Mouse (Mus musculus): ENCODE measurements around the gene Spta1. TPM values are rescaled to one million over a fixed set of nuclear protein-coding genes. Genes with fewer than 3 reads are reported as not detected.

Gene Spta1
- polyA plus RNA-seq (2015; fragmentation: Nextera tagmentation; extraction: Ambion mirVana) = 0.20 and 0.38 TPM in 2 replicates

- Histone ChIP-seq H3K4me2 (no peak within 1 kb of the TSS), H3K27me3 (no peaks in the 10 kb centered on the region), H3K27ac (no peak within 1 kb of the TSS), H3K9me3 (no peaks in the 10 kb centered on the region), H3K4me3 (no peak within 1 kb of the TSS), H3K9ac (no peak within 1 kb of the TSS), H3K4me1 (no peaks in the 10 kb centered on the region), H3K36me3 (no peaks in the 10 kb centered on the region)
- ATAC-seq (ENCODE audit: insufficient number of reproducible peaks, low FRiP score, low TSS enrichment, low read depth) = no peak
- WGBS = 44% methylated on average over 3 of the region's 3 CpGs
Measured at GRCm38 (mm10) chr1:174172605-174173004, at the start of gene Spta1. TSS of gene Spta1 (plus strand) at chr1:174172776.

DNA sequence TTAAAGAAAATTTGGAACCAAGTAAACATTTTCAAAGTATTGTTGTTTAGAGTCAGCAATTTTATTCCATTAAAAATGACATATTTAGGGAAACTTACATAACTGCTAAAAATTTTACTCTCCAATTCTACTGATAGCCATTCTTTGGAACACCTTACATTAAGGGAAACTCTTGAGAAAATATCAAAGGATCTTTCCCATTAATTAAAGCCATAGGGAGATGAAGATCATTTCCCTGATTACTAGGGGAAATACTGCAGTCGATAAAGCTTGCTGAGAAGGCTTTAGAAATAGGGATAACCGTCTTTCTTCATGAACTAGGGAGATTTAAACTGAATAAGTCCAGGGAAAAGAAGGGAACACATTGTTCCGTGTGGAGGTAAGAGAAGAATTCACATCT is 41.4 kb upstream of the Spta1 start, which contains the start of gene Olfr424:
Gene Olfr424, plus strand, starts transcription at position 301 of the 400 bp plus-strand sequence.
- H3K9ac ChIP-seq = no peak within 1 kb of the TSS
- H3K9me3 ChIP-seq = no peaks in the 10 kb centered on the region
- no peaks in the 10 kb centered on the region for H3K36me3 ChIP-seq
- H3K4me2 ChIP-seq = no peak within 1 kb of the TSS
- no peaks in the 10 kb centered on the region for H3K27me3 ChIP-seq
- no peak for ATAC-seq (ENCODE audit: insufficient number of reproducible peaks, low FRiP score, low TSS enrichment, low read depth)
- 71% methylated on average over 3 of the region's 3 CpGs for WGBS
- no peak within 1 kb of the TSS for H3K4me3 ChIP-seq
- no peaks in the 10 kb centered on the region for H3K4me1 ChIP-seq
- no peak within 1 kb of the TSS for H3K27ac ChIP-seq

DNA sequence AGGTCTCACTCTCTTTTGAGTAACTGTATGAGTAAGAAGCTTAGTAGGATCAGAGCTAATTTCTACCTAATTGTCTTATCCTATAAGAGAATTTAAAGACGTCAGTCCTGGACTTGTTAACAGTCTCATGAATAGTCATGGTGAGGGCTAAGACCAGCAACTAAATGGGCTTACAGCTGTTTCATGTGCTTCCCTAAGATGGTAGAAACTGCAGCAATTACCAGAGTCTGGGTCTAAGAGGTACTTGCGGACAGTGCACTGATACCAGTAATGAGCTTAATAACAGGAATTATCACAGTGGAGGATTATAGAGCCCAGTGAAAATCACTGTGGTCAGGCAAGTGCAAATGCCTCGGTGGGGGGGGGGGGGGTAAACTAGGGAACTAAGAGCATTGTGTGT is 40.6 kb upstream of the Spta1 start:
- Histone ChIP-seq H3K27me3 (no peaks in the 10 kb centered on the region), H3K9me3 (no peaks in the 10 kb centered on the region), H3K4me3 (no peak overlapping the region), H3K4me1 (no peaks in the 10 kb centered on the region), H3K36me3 (no peaks in the 10 kb centered on the region), H3K9ac (no peak overlapping the region), H3K4me2 (no peak overlapping the region), H3K27ac (no peak overlapping the region)
- no peak for ATAC-seq (ENCODE audit: insufficient number of reproducible peaks, low FRiP score, low TSS enrichment, low read depth)
- WGBS = 65% methylated on average over 3 of the region's 3 CpGs

DNA sequence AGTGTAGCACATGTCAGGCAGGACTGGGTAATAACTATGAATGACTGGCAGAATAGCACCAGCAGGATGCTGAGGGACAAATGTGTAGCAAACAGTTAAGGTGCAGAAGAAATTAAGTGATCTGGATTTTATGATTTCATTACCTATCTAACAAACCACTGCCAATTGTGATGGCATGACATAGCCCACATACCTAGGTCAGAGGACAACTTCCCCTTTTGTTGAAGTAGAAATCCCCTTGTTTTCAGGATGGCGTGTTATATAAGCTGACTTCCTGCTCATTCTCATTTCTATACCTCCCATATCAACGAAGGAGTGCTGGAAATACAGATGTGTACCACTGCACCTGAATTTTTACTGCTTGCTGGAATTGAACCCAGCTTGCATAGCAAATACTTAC is 31.2 kb upstream of the Spta1 start:
- no peak overlapping the region for H3K27ac ChIP-seq
- no peak overlapping the region for H3K9ac ChIP-seq
- H3K4me2 ChIP-seq = no peak overlapping the region
- H3K4me3 ChIP-seq = no peak overlapping the region
- no peaks in the 10 kb centered on the region for H3K27me3 ChIP-seq
- no peaks in the 10 kb centered on the region for H3K36me3 ChIP-seq
- H3K4me1 ChIP-seq = no peaks in the 10 kb centered on the region
- WGBS = 71% methylated on average over 2 of the region's 2 CpGs
- no peaks in the 10 kb centered on the region for H3K9me3 ChIP-seq
- ATAC-seq (ENCODE audit: insufficient number of reproducible peaks, low FRiP score, low TSS enrichment, low read depth) = no peak

DNA sequence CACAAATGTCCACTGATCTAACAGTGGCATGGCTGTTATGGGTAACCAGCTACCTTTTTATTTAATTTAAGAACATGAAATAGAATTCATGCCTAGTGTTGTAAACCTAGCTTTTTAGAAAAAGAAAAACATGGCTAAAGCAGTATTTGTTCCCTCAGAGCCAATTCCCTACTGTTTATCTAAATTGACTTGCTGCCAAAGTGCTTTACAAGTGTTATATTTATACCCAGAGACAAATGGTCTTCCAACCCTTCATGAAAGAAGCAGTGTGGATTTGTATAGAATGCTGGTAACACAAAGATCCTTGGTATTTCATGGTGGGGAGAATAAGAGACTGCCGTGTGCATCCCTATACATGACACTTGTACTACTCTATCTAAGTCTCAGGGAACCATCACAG is 25.9 kb upstream of the Spta1 start:
- Histone ChIP-seq H3K4me3 (no peak overlapping the region), H3K27ac (no peak overlapping the region), H3K27me3 (no peaks in the 10 kb centered on the region), H3K9me3 (no peaks in the 10 kb centered on the region), H3K36me3 (no peaks in the 10 kb centered on the region), H3K4me2 (no peak overlapping the region), H3K4me1 (no peaks in the 10 kb centered on the region), H3K9ac (no peak overlapping the region)
- no peak for ATAC-seq (ENCODE audit: insufficient number of reproducible peaks, low FRiP score, low TSS enrichment, low read depth)
- WGBS = 88% methylated on average over 1 of the region's 1 CpGs

- H3K4me2 ChIP-seq = no peak overlapping the region
- H3K9ac ChIP-seq = no peak overlapping the region
- H3K4me3 ChIP-seq = no peak overlapping the region
- no peaks in the 10 kb centered on the region for H3K9me3 ChIP-seq
- no peak overlapping the region for H3K27ac ChIP-seq
- 79% methylated on average over 2 of the region's 2 CpGs for WGBS
- no peaks in the 10 kb centered on the region for H3K27me3 ChIP-seq
- H3K4me1 ChIP-seq = no peaks in the 10 kb centered on the region
- no peaks in the 10 kb centered on the region for H3K36me3 ChIP-seq
- ATAC-seq (ENCODE audit: insufficient number of reproducible peaks, low FRiP score, low TSS enrichment, low read depth) = no peak
Measured at GRCm38 (mm10) chr1:174149289-174149688, 23.3 kb upstream of the Spta1 start.

- Histone ChIP-seq H3K4me2 (no peak within 1 kb of the TSS), H3K4me3 (no peak within 1 kb of the TSS), H3K4me1 (no peaks in the 10 kb centered on the region), H3K27me3 (no peaks in the 10 kb centered on the region), H3K9ac (no peak within 1 kb of the TSS), H3K36me3 (no peaks in the 10 kb centered on the region), H3K9me3 (no peaks in the 10 kb centered on the region), H3K27ac (no peak within 1 kb of the TSS)
- no peak for ATAC-seq (ENCODE audit: insufficient number of reproducible peaks, low FRiP score, low TSS enrichment, low read depth)
- 92% methylated on average over 1 of the region's 1 CpGs for WGBS
Measured at GRCm38 (mm10) chr1:174155333-174155732, 17.2 kb upstream of the Spta1 start, which contains the start of gene Olfr420. TSS of gene Olfr420 (plus strand) at chr1:174155633.

GRCm38 (mm10) chr1:174157622-174158021 is 15.0 kb upstream of the Spta1 start:
- Histone ChIP-seq H3K27ac (no peak overlapping the region), H3K9me3 (no peaks in the 10 kb centered on the region), H3K36me3 (no peaks in the 10 kb centered on the region), H3K27me3 (no peaks in the 10 kb centered on the region), H3K4me1 (no peaks in the 10 kb centered on the region), H3K4me2 (no peak overlapping the region), H3K4me3 (no peak overlapping the region), H3K9ac (no peak overlapping the region)
- ATAC-seq (ENCODE audit: insufficient number of reproducible peaks, low FRiP score, low TSS enrichment, low read depth) = no peak
- WGBS = 81% methylated on average over 3 of the region's 3 CpGs

GRCm38 (mm10) chr1:174158512-174158911 is 14.1 kb upstream of the Spta1 start:
- no peaks in the 10 kb centered on the region for H3K9me3 ChIP-seq
- no peaks in the 10 kb centered on the region for H3K4me1 ChIP-seq
- 78% methylated on average over 1 of the region's 1 CpGs for WGBS
- H3K9ac ChIP-seq = no peak overlapping the region
- H3K4me2 ChIP-seq = no peak overlapping the region
- no peak overlapping the region for H3K4me3 ChIP-seq
- H3K36me3 ChIP-seq = no peaks in the 10 kb centered on the region
- H3K27ac ChIP-seq = no peak overlapping the region
- no peak for ATAC-seq (ENCODE audit: insufficient number of reproducible peaks, low FRiP score, low TSS enrichment, low read depth)
- H3K27me3 ChIP-seq = no peaks in the 10 kb centered on the region

GRCm38 (mm10) chr1:174159095-174159494 is 13.5 kb upstream of the Spta1 start:
- Histone ChIP-seq H3K4me3 (no peak overlapping the region), H3K9me3 (no peaks in the 10 kb centered on the region), H3K36me3 (no peaks in the 10 kb centered on the region), H3K27ac (no peak overlapping the region), H3K4me1 (no peaks in the 10 kb centered on the region), H3K27me3 (no peaks in the 10 kb centered on the region), H3K9ac (no peak overlapping the region), H3K4me2 (no peak overlapping the region)
- no peak for ATAC-seq (ENCODE audit: insufficient number of reproducible peaks, low FRiP score, low TSS enrichment, low read depth)
- WGBS = 88% methylated on average over 10 of the region's 10 CpGs

DNA sequence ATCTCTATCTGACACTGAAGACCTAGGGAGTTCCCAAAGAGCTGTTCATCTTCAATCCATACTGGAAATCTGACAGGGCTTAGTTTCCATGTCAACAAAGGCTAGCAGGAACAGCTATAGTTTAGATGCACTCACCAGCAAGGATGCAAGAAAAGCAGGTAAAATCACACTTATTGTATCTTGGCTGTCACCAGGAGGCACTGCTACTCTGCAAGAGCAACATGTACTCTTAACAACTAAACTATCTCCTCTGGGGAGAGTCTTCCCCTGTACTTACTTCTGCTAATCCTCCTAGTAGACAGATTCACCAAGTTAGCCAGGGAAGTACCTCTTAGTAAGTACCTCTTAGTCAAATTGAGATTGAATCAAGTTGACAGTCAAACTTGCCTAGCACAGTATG is 3.6 kb upstream of the Spta1 start:
- Histone ChIP-seq H3K4me2 (no peak overlapping the region), H3K4me3 (no peak overlapping the region), H3K9me3 (no peaks in the 10 kb centered on the region), H3K27me3 (no peaks in the 10 kb centered on the region), H3K9ac (no peak overlapping the region), H3K27ac (no peak overlapping the region), H3K36me3 (no peaks in the 10 kb centered on the region), H3K4me1 (no peaks in the 10 kb centered on the region)
- no peak for ATAC-seq (ENCODE audit: insufficient number of reproducible peaks, low FRiP score, low TSS enrichment, low read depth)

GRCm38 (mm10) chr1:174170706-174171501 is 1.7 kb upstream of the Spta1 start:
- Histone ChIP-seq H3K36me3 (no peaks in the 10 kb centered on the region), H3K27me3 (no peaks in the 10 kb centered on the region), H3K9ac (no peak overlapping the region), H3K27ac (no peak overlapping the region), H3K4me3 (no peak overlapping the region), H3K9me3 (no peaks in the 10 kb centered on the region), H3K4me1 (no peaks in the 10 kb centered on the region), H3K4me2 (no peak overlapping the region)
- 77% methylated on average over 5 of the region's 5 CpGs for WGBS
- ATAC-seq (ENCODE audit: insufficient number of reproducible peaks, low FRiP score, low TSS enrichment, low read depth) = no peak

GRCm38 (mm10) chr1:174171537-174171936 is 1.0 kb upstream of the Spta1 start:
- H3K4me3 ChIP-seq = no peak overlapping the region
- no peaks in the 10 kb centered on the region for H3K9me3 ChIP-seq
- H3K9ac ChIP-seq = no peak overlapping the region
- H3K4me1 ChIP-seq = no peaks in the 10 kb centered on the region
- no peak overlapping the region for H3K27ac ChIP-seq
- H3K4me2 ChIP-seq = no peak overlapping the region
- WGBS = 38% methylated on average over 2 of the region's 2 CpGs
- no peaks in the 10 kb centered on the region for H3K27me3 ChIP-seq
- ATAC-seq (ENCODE audit: insufficient number of reproducible peaks, low FRiP score, low TSS enrichment, low read depth) = no peak
- H3K36me3 ChIP-seq = no peaks in the 10 kb centered on the region
